Mouse (Mus musculus): Measurements from ENCODE around the gene Rbms3.

Rbms3 gene

GRCm38 (mm10) chr9:117629771-117630170, at the start of gene Rbms3:
Gene Rbms3, minus strand, starts transcription at chr9:117629913.
- DNase-seq (ENCODE audit: low spot score): no peak

- DNase-seq (ENCODE audit: low spot score): no peak
These were observed 43.6 kb upstream of the Rbms3 start for GRCm38 (mm10) chr9:117673311-117673710.

- peak; percentile 0 for DNase-seq (ENCODE audit: low spot score)
These were observed 24.9 kb upstream of the Rbms3 start for GRCm38 (mm10) chr9:117654626-117655025.

GRCm38 (mm10) chr9:117653641-117654040, 23.9 kb upstream of the Rbms3 start:
- peak; percentile 4 for DNase-seq (ENCODE audit: low spot score)

- no peak for DNase-seq (ENCODE audit: low spot score)
These were observed 16.4 kb upstream of the Rbms3 start for GRCm38 (mm10) chr9:117646131-117646530.

GRCm38 (mm10) chr9:117641090-117641782, 11.5 kb upstream of the Rbms3 start:
- no peak for DNase-seq (ENCODE audit: low spot score)

- DNase-seq (ENCODE audit: low spot score): no peak
These were observed 9.0 kb upstream of the Rbms3 start for GRCm38 (mm10) chr9:117638623-117639185.

GRCm38 (mm10) chr9:117636492-117636891, 6.8 kb upstream of the Rbms3 start:
- DNase-seq (ENCODE audit: low spot score): no peak

GRCm38 (mm10) chr9:117627173-117627572, 2.5 kb downstream of the Rbms3 start:
- DNase-seq (ENCODE audit: low spot score): no peak

- no peak for DNase-seq (ENCODE audit: low spot score)
These were observed 28.9 kb downstream of the Rbms3 start for GRCm38 (mm10) chr9:117600781-117601180.

- no peak for DNase-seq (ENCODE audit: low spot score)
These were observed 30.4 kb downstream of the Rbms3 start for GRCm38 (mm10) chr9:117599341-117599740.

GRCm38 (mm10) chr9:117596162-117596561, 33.6 kb downstream of the Rbms3 start:
- no peak for DNase-seq (ENCODE audit: low spot score)

GRCm38 (mm10) chr9:117585345-117585744, 44.4 kb downstream of the Rbms3 start:
- DNase-seq (ENCODE audit: low spot score): no peak

GRCm38 (mm10) chr9:117583638-117584037, 46.1 kb downstream of the Rbms3 start:
- DNase-seq (ENCODE audit: low spot score): no peak

- no peak for DNase-seq (ENCODE audit: low spot score)
These were observed 47.1 kb downstream of the Rbms3 start for GRCm38 (mm10) chr9:117582591-117582990.

GRCm38 (mm10) chr9:117571186-117571855, 58.4 kb downstream of the Rbms3 start:
- DNase-seq (ENCODE audit: low spot score): peak; percentile 16

GRCm38 (mm10) chr9:117570240-117570821, 59.4 kb downstream of the Rbms3 start:
- no peak for DNase-seq (ENCODE audit: low spot score)

GRCm38 (mm10) chr9:117566293-117566692, 63.4 kb downstream of the Rbms3 start:
- DNase-seq (ENCODE audit: low spot score): no peak

GRCm38 (mm10) chr9:117558562-117558961, 71.2 kb downstream of the Rbms3 start:
- DNase-seq (ENCODE audit: low spot score): no peak

GRCm38 (mm10) chr9:117554356-117554755, 75.4 kb downstream of the Rbms3 start:
- no peak for DNase-seq (ENCODE audit: low spot score)

- DNase-seq (ENCODE audit: low spot score): no peak
These were observed 100.4 kb downstream of the Rbms3 start for GRCm38 (mm10) chr9:117529281-117529680.

GRCm38 (mm10) chr9:117508941-117509340, 120.8 kb downstream of the Rbms3 start:
- no peak for DNase-seq (ENCODE audit: low spot score)

GRCm38 (mm10) chr9:117491866-117492265, 137.8 kb downstream of the Rbms3 start:
- DNase-seq (ENCODE audit: low spot score): no peak
